Mouse (Mus musculus): Measurements from ENCODE around the gene Glt8d1.

The Glt8d1 gene

GRCm38 (mm10) chr14:31001307-31002205 is at the start of gene Glt8d1, which contains the start of gene Spcs1:
TSS of gene Glt8d1 (plus strand) at chr14:31001400.
TSS of gene Spcs1 (minus strand) at chr14:31001672.
- DNase-seq, result peak; percentile 86

- DNase-seq, result no peak
Measured at GRCm38 (mm10) chr14:30958517-30958916, 42.7 kb upstream of the Glt8d1 start.

- no peak for DNase-seq
Measured at GRCm38 (mm10) chr14:30959031-30959430, 42.2 kb upstream of the Glt8d1 start.

- DNase-seq, result peak; percentile 41
Measured at GRCm38 (mm10) chr14:30960366-30960765, 40.8 kb upstream of the Glt8d1 start.

GRCm38 (mm10) chr14:30974204-30974603 is 27.0 kb upstream of the Glt8d1 start:
- peak; percentile 19 for DNase-seq

GRCm38 (mm10) chr14:30976222-30976621 is 25.0 kb upstream of the Glt8d1 start:
- DNase-seq, result peak; percentile 52

GRCm38 (mm10) chr14:30996417-30996816 is 4.8 kb upstream of the Glt8d1 start:
- no peak for DNase-seq

GRCm38 (mm10) chr14:31000356-31000755 is 844 bp upstream of the Glt8d1 start:
- DNase-seq, result no peak

GRCm38 (mm10) chr14:31000816-31001306 is 339 bp upstream of the Glt8d1 start:
- DNase-seq, result no peak

GRCm38 (mm10) chr14:31004527-31004926 is 3.3 kb downstream of the Glt8d1 start:
- DNase-seq, result no peak

GRCm38 (mm10) chr14:31006779-31007178 is 5.6 kb downstream of the Glt8d1 start:
- no peak for DNase-seq

- no peak for DNase-seq
Measured at GRCm38 (mm10) chr14:31011588-31011987, 10.4 kb downstream of the Glt8d1 start.

- no peak for DNase-seq
Measured at GRCm38 (mm10) chr14:31013928-31014327, 12.7 kb downstream of the Glt8d1 start.

- DNase-seq, result no peak
Measured at GRCm38 (mm10) chr14:31016063-31016462, 14.9 kb downstream of the Glt8d1 start.

- DNase-seq, result no peak
Measured at GRCm38 (mm10) chr14:31017854-31018253, 16.7 kb downstream of the Glt8d1 start.

- DNase-seq, result peak; percentile 96
Measured at GRCm38 (mm10) chr14:31018860-31019291, 17.7 kb downstream of the Glt8d1 start, which contains the start of the genes Pbrm1 and Gnl3. TSS of gene Pbrm1 (plus strand) at chr14:31019138. TSS of gene Gnl3 (minus strand) at chr14:31019152.

- peak; percentile 75 for DNase-seq
Measured at GRCm38 (mm10) chr14:31019331-31020205, 18.4 kb downstream of the Glt8d1 start.

- peak; percentile 33 for DNase-seq
Measured at GRCm38 (mm10) chr14:31022579-31022978, 21.4 kb downstream of the Glt8d1 start.

GRCm38 (mm10) chr14:31025785-31026184 is 24.6 kb downstream of the Glt8d1 start:
- DNase-seq, result no peak

GRCm38 (mm10) chr14:31045296-31045695 is 44.1 kb downstream of the Glt8d1 start:
- no peak for DNase-seq

GRCm38 (mm10) chr14:31045817-31046216 is 44.6 kb downstream of the Glt8d1 start:
- no peak for DNase-seq

All from kidney, adult 11 months (tissue).